Comparison of ENCODE assay signal across 9 mouse cellular contexts in the genomic region with DNA sequence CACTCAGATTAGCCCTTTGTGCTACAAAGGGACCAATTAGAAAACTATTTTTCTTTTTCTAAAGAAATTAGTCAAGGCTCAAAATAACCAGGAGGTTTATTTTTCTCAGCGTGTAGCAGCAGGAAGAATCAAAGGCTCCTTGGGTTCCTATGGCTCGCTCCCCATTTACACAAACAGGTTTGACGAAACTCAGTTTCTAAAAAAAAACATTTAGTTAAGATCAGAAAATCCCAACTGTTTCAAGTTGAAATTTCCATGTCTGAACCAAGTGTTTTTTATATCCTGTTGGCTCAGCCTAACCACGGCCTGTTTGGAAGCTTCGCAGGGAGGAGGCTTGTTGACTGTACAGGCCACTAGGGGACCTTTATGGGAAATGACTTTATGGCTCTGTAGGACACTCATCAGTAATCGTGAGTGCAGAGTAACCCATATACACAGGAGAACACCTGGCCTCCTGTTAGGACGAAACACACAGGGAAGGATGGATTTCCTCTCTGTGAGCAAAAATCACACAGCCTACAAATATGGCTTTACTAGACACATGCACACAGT.
DNase-seq lines count a peak whose midpoint lies in the region; ATAC-seq and TF ChIP-seq lines count a peak whose summit lies in the region.
"Had no signal": no experiment of that assay in that cellular context is flagged by ENCODE, and none has a peak within 500 bp of the region (broad histone marks: within the 10 kb centered on the region; RNA-seq: fewer than 3 reads in every experiment).

No protein-coding gene starts in this region.

- WGBS in lung, embryonic 14.5 days: 57% methylated on average over 7 of the region's 7 CpGs
- 11% methylated on average over 7 of the region's 7 CpGs for WGBS in forebrain, embryonic 16.5 days
- 31% methylated on average over 7 of the region's 7 CpGs for WGBS in olfactory bulb, adult 2 months

- H3K9ac ChIP-seq in lung, embryonic 14.5 days: no peak overlapping the region
- H3K9ac ChIP-seq in forebrain, embryonic 16.5 days (replicated peaks; ENCODE audit: low read depth, low read length): no peak overlapping the region

- intact Hi-C loops in gastrocnemius, postnatal 14 days (cut with DNase I; ENCODE audit: low total_unique reads): no loop called here

- no peak for DNase-seq in frontal cortex, postnatal 25 days (ENCODE audit: low spot score in 2 of 2)
- peak; percentile 21 for DNase-seq in lung, embryonic 14.5 days
- no peak for DNase-seq in lung, postnatal 4 days
- DNase-seq in B cell, adult 2 months: no peak
- no peak for DNase-seq in gastrocnemius, postnatal 14 days
- DNase-seq: lung, postnatal 14 days had no signal

- H3K4me2 ChIP-seq in lung, embryonic 14.5 days: no peak overlapping the region
- H3K4me2 ChIP-seq in forebrain, embryonic 16.5 days (ENCODE audit: low read length): no peak overlapping the region

- no peaks in the 10 kb centered on the region for H3K27me3 ChIP-seq in lung, embryonic 14.5 days (ENCODE audit: insufficient read depth, low read length)
- H3K27me3 ChIP-seq in forebrain, embryonic 16.5 days (replicated peaks; ENCODE audit: control insufficient read depth, insufficient read depth, low read length): no peaks in the 10 kb centered on the region

- peak; percentile 72 for ATAC-seq in frontal cortex, adult (ENCODE audit: low TSS enrichment)
- ATAC-seq in lung, embryonic 14.5 days (ENCODE audit: insufficient read depth): no peak
- ATAC-seq in forebrain, embryonic 16.5 days: peak; percentile 59

- H3K27ac ChIP-seq in lung, embryonic 14.5 days (ENCODE audit: low read depth): no peak overlapping the region; the same call in 1 of the 2 replicates
- no peak overlapping the region for H3K27ac ChIP-seq in forebrain, embryonic 16.5 days (ENCODE audit: low read length)
- H3K27ac ChIP-seq in olfactory bulb, adult 2 months (ENCODE audit: insufficient read depth, low read depth, low read length): peak overlapping the region; percentile 31; the same call in 1 of the 2 replicates

- H3K4me3 ChIP-seq in lung, embryonic 14.5 days (ENCODE audit: low read depth, low read length): no peak overlapping the region
- H3K4me3 ChIP-seq in forebrain, embryonic 16.5 days (replicated peaks; ENCODE audit: low read length): no peak overlapping the region
- no peak overlapping the region for H3K4me3 ChIP-seq in olfactory bulb, adult 2 months (ENCODE audit: insufficient read depth, low read depth, low read length)

- peaks cover 17% of the 10 kb centered on the region; the same call in 1 of the 2 replicates for H3K4me1 ChIP-seq in lung, embryonic 14.5 days (ENCODE audit: insufficient read depth)
- peaks cover 12% of the 10 kb centered on the region; the same call in 1 of the 2 replicates for H3K4me1 ChIP-seq in forebrain, embryonic 16.5 days (replicated peaks; ENCODE audit: control insufficient read depth, insufficient read depth, low read length)
- 0 out of 2 replicates have a peak, but pooled peaks cover 2% of the 10 kb centered on the region for H3K4me1 ChIP-seq in olfactory bulb, adult 2 months (ENCODE audit: control insufficient read depth, insufficient read depth, low read length)

- no peaks in the 10 kb centered on the region for H3K36me3 ChIP-seq in lung, embryonic 14.5 days (ENCODE audit: insufficient read depth)
- no peaks in the 10 kb centered on the region for H3K36me3 ChIP-seq in forebrain, embryonic 16.5 days (ENCODE audit: control insufficient read depth, insufficient read depth)

- TF ChIP-seq POLR2A in olfactory bulb, adult 2 months (IDR thresholded peaks at IDR 0.05; ENCODE audit: insufficient read depth, low read depth, low read length): no peak

- H3K9me3 ChIP-seq in lung, embryonic 14.5 days (ENCODE audit: low read depth, low read length): no peaks in the 10 kb centered on the region
- no peaks in the 10 kb centered on the region for H3K9me3 ChIP-seq in forebrain, embryonic 16.5 days (ENCODE audit: control insufficient read depth, low read length)

- TF ChIP-seq CTCF in lung, embryonic 14.5 days (IDR thresholded peaks at IDR 0.05; ENCODE audit: low read depth): peak; percentile 21; the same call in 1 of the 2 replicates
- no peak for TF ChIP-seq CTCF in olfactory bulb, adult 2 months (IDR thresholded peaks at IDR 0.05; ENCODE audit: insufficient read depth, low read depth, low read length)
